Mouse (Mus musculus) cortical plate, adult 2 months (tissue): ENCODE measurements around the gene Scn5a. TPM values are rescaled to one million over a fixed set of nuclear protein-coding genes. Genes with fewer than 3 reads are reported as not detected.

ENCODE experiments used
- H3K27ac ChIP-seq: fragments of 200-500 bp; 2 replicates; pipeline ENCODE4 v1.5.1; 2012; ENCODE audit warnings: low read length, control low read depth, inconsistent platforms; ENCODE audit not compliant: insufficient read depth
- H3K4me1 ChIP-seq: fragments of 200-500 bp; 2 replicates; pipeline ENCODE4 v1.6.1; 2011; ENCODE audit warnings: low read length; ENCODE audit not compliant: control insufficient read depth, insufficient read depth
- H3K4me3 ChIP-seq: fragments of 200-500 bp; 2 replicates; pipeline ENCODE4 v1.5.1; 2011; ENCODE audit warnings: mild to moderate bottlenecking, low read length, control low read depth; ENCODE audit not compliant: insufficient read depth
- CTCF ChIP-seq: fragments of 200-500 bp; IDR thresholded peaks from 2 replicates; pipeline ENCODE4 v1.5.1; 2011; ENCODE audit warnings: mild to moderate bottlenecking, control low read depth, low read length; ENCODE audit not compliant: insufficient read depth; ENCODE audit errors: extremely low read depth
- POLR2A ChIP-seq: fragments of 200-500 bp; IDR thresholded peaks from 2 replicates; pipeline ENCODE4 v1.6.1; 2011; ENCODE audit warnings: mild to moderate bottlenecking, low read length, control low read depth; ENCODE audit not compliant: insufficient read depth; ENCODE audit errors: extremely low read depth
- polyA plus RNA-seq: library from polyadenylated mRNA; depleted of rRNA; stranded (reverse); fragments of >200 nt; gene quantifications from 2 replicates; pipeline ENCODE4 v1.2.3, GENCODE M21; 2012; rRNA removed

Gene Scn5a
- polyA plus RNA-seq, 1 experiment: 0.38 TPM

DNA sequence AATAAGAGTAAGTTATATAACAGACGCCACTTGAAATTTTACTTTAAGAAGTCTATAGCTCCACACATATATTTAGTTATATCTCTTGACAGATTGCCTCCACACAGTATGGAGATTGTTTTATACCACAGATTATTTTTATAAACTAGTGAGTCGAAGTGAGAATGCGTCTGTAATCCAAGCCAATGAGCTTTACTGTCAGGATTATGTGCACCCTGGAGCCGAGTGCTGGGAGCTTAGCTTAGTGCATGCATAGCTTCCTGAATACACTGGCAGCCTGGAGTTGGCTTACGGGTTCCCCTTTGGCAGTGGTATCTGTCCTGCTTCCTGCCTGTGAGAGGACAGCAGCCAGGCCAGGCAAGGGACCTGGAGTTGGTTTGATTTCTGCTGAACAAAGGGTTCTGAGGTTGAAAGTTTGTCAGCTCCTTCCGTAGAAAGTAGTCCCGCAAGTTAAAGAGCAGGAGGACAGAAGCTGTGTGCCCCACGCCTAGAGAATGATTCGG, 140.3 kb downstream of the Scn5a start:
- H3K4me1 ChIP-seq: no peaks in the 10 kb centered on the region
- TF ChIP-seq POLR2A: no peak
- TF ChIP-seq CTCF: no peak
- H3K27ac ChIP-seq: no peak overlapping the region
- H3K4me3 ChIP-seq: no peak overlapping the region

DNA sequence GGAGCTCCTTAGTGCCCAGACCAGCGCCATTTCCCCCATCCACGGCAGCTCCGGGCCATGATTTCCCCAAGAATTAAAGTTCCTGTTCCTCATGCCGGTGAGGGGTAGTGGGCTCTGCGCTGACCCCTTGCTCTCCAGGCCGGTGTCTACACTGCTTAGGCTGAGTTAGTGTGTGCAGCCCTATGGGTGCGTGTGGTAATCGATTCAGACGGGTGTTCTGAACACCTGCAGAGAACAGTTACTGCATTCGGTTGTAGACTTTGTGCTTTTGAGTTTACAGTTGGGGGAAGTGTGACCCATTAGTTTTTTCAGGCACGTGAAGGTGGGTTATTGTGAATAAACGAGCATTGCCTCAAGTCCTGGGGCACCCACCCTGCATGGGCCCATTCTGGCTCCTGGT, 140.8 kb downstream of the Scn5a start:
- Histone ChIP-seq H3K27ac (no peak overlapping the region), H3K4me1 (no peaks in the 10 kb centered on the region), H3K4me3 (no peak overlapping the region)
- no peak for TF ChIP-seq POLR2A
- no peak for TF ChIP-seq CTCF

DNA sequence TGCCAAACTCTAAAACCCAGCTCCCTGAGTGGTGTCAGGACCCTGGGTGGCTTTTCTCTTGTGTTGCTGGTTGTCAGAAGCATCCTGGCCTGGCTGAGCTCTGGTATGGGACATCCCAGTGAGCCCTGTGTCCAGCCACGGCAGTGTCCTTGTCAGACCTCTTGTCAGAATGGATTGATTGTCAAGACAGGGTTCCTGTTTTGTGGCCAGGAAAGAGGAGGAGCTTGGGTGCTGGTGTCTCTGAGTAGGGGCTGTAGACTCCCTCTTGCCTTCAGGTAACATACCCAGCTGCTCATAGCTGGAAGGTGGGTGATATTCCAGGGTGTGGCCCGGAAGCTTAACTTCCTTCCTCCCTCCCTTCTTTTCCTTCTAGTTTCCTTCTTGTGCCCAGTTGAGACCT, 143.0 kb downstream of the Scn5a start:
- TF ChIP-seq CTCF: no peak
- TF ChIP-seq POLR2A: no peak
- Histone ChIP-seq H3K4me1 (no peaks in the 10 kb centered on the region), H3K4me3 (no peak overlapping the region), H3K27ac (no peak overlapping the region)

Other genes with a start within 250 kb of the Scn5a start
- gene Acaa1a, start 239.3 kb downstream of the Scn5a start, polyA plus RNA-seq: 141 and 149 TPM in 2 replicates
- gene Myd88, start 237.6 kb downstream of the Scn5a start, polyA plus RNA-seq: 5.4 TPM in 2 replicates
- gene Xylb, start 221.6 kb downstream of the Scn5a start, polyA plus RNA-seq: 7.8 and 8.2 TPM in 2 replicates
- 0.29 TPM in 1 of 2 replicates, not detected in the other for gene Slc22a14, start 213.5 kb downstream of the Scn5a start, polyA plus RNA-seq
- gene Acvr2b, start 176.9 kb downstream of the Scn5a start, polyA plus RNA-seq: 4.8 and 5.8 TPM in 2 replicates
- gene Exog, start 134.1 kb downstream of the Scn5a start, polyA plus RNA-seq: 17.9 and 18.1 TPM in 2 replicates
- 0.04 and 0.10 TPM in 2 replicates for gene Scn10a, start 140.3 kb upstream of the Scn5a start, polyA plus RNA-seq
- 0.06 TPM in 1 of 2 replicates, not detected in the other for gene Scn11a, start 246.4 kb upstream of the Scn5a start, polyA plus RNA-seq